Mouse (Mus musculus): ENCODE results near the gene AB124611.
"Not testable (repeated sequence)": the region's sequence is repeated elsewhere in the genome, so short reads cannot be mapped to it uniquely, and the experiment has no call there.

GRCm38 (mm10) chr9:21594350-21594749, 68.4 kb downstream of the AB124611 start:
- TF ChIP-seq POLR2A, CTCF (IDR thresholded peaks at IDR 0.05; ENCODE audit: insufficient read depth, low read depth, low read length): not testable (repeated sequence)

Measured in olfactory bulb, adult 2 months (tissue).